Mouse (Mus musculus) megakaryocyte-erythroid progenitor cell, adult 5-6 weeks (primary cell): Measurements from ENCODE around the gene Angptl7. TPM values are rescaled to one million over a fixed set of nuclear protein-coding genes. Genes with fewer than 3 reads are reported as not detected.

Experiments used
- ATAC-seq: replicated peaks from 2 replicates; pipeline ENCODE4 v1.8.0; 2016; ENCODE audit warnings: mild to moderate bottlenecking, inconsistent platforms; ENCODE audit not compliant: severe bottlenecking, poor library complexity, low FRiP score, low TSS enrichment
- total RNA-seq, 2 experiments: library from RNA; stranded (forward) in 1 of 2; stranded (reverse) in 1 of 2; fragments of 200-1000, 215-1000 nt in 1 of 2; fragments of >200 nt in 1 of 2; fragmentation: Nextera tagmentation in 1 of 2; gene quantifications; 2 replicates each; pipeline ENCODE4 v1.2.3; 2014 to 2017

The Angptl7 gene
- total RNA-seq, 2 experiments from 2014 or later, result not detected

DNA sequence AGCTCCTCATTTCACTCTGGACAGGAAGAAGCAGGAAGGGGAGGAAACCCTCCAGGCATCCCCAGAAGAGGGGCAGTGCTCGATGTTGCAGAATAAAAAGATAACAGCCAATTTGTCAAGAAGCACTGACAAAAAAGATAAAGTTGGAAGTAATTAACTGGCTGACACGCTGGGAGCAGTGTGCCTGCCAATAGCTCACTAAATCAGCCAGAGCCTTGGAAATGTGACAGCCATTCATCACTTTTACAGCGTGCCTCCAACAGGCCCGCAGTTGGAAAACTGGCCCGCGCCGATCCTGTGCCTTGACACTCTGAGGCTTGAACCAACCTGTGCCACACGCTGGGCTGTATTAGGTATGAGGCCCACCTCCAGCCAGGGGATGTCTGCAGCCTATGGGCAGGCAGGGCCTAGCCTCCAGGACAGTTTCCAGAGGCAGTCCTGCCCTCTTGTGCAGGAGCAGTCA is 4.3 kb upstream of the Angptl7 start:
- ATAC-seq, result peak; percentile 40

DNA sequence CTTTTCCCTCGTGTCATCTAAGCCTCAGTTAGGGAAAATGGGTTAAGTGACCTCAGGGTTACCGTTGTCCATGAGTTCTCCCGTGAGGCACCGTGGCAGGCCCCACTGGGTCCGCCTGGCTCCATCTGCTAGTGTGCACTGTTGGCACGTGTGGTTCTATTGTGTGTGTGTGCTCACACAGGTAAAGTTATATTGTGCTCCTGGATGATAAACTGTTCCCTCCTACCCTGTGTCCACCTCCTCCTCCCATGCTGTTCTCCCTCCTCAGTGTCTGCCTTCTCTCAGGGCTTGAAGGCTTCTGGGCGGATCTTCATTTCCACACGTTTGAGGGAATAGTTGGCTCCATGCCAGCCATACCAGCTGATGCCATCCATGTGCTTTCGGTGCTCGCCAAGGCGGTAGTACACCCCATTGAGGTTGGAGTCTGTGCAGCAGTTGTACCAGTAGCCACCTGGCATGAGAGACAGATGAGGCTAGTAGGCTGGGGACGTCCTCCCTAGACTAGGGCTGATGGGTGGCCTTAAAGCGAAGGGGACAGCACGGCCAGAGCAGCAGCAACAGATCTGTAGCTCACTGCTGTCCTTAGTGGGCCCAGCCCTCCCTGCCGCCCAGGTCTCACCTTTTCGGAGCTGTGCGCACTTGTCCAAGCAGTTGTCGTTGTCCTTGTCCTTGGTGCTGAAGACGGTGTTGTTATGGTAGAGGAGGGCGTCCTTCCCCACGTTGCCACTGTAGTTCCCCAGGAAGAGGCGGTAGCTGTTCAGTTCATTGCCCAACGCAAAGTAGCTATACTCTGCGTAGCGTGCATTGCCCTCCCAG is 4.2 kb downstream of the Angptl7 start:
- no peak for ATAC-seq

DNA sequence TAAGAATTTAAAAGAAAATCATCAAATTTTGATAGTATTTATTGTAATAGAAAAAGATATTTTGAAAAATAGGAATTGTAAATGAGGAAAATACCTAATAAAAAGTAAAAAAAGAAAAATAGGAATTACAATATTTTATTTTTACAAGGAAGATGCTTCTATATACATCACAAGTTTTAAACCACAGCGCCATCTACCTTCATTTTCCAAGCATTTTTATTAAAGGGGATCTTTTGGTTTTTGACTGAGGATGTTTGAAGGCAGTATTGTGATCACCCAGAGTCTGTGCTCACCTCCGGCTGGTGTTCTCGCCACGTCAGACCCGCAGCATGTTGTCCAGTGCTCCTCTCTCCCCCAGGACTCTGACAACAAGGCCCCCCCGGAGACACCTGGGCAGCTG is 5.1 kb downstream of the Angptl7 start:
- ATAC-seq, result no peak

DNA sequence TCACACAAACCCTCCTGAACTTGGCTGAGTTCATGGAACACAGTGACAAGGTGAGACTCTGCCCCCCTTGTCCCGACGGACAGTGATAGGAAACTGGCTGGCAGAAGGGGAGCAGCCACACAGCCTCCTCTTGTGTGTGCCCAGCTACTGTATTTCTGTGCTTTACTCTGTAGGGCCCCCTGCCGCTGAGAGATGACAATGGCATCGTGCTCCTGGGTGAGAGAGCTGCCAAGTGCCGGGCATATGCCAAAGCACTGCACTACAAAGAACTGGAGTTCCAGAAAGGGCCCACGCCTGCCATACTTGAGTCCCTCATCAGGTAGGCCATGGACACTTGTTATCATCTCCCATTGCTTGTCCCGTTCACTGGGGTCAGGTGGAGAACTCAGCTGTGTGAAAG is 8.8 kb downstream of the Angptl7 start:
- no peak for ATAC-seq

DNA sequence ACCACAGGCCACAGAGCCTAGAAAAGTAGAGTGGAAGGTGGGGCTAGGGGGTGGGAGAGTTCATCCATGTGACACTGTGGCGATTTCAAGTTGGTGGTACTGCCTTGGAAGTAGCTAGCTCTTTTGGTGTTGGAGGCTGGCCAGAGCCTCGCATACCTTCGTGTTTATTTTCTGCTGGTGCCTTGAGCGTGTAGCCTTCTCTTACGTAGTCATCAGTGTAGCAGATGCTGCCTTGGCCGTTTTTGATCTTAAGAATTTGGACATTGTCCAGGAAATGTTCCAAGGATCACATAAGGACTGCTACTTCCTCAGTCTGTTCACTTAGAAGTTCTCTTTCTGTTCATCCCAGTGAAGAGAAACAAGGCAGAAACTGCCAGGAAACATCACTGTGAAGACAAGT is 9.8 kb downstream of the Angptl7 start:
- no peak for ATAC-seq

DNA sequence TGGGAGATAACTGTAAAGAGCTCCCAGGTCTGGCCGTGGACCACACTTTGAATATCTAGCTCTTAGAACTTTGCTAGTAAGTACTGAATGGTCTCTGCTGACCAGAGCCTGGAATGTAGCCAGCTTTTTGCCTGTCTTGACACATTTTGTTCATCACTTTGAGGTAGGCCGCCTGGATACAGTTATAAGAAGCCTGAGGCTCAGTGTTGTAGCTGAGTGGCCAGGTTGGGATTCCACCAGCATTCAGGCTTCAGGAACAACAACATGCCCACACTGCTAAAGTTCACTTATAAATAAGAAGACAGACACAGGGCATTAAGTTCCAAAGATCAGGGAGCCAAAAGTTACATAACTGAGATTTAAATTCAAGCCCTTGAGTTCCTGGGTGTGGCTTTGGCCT is 12.4 kb downstream of the Angptl7 start:
- ATAC-seq, result no peak

DNA sequence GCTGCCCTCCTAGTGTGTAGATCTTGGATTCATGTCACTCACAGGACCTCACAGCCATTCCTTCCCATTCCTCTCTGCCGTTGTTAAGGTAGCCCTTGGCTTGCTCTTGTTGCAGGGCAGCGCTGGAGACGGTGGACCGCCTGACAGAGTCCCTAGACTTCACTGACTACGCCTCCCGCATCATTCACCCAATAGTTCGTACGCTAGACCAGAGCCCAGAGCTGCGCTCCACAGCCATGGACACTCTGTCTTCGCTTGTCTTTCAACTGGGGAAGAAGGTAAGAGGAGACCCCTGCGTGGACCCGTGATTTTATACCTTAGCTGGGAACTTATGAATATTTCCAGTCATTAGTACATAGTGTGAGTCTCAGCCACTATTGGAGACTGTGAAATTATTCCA is 15.7 kb downstream of the Angptl7 start:
- no peak for ATAC-seq

DNA sequence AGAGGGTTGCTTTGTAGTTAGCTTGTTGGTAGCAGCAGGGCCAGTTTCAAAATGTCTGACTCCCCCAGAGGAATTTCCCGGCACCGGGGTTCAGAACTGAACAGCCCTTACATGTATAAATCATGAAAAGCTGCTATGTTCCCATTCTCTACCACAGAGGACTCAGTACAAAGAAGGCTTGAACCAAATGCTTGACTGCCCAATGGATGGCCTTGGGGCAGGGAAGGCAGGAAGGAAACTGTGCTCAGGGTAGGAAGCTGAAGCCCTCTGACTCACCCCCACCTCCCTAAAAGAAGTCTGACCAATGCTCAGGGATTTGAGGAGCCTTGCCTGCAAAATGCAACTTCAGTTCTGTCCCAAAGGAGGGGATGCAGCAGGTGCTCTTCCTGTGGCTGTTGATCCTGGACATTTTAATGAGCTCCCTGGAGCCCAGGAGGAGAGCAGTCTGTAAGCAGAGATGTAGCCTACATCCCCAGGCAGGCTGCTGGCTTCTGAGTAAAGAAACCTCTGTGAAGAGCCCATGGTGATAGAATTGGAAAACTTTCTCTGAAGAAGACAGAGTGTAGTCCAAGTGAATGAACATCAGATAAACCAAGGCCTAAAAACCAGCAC is 18.6 kb downstream of the Angptl7 start:
- no peak for ATAC-seq

DNA sequence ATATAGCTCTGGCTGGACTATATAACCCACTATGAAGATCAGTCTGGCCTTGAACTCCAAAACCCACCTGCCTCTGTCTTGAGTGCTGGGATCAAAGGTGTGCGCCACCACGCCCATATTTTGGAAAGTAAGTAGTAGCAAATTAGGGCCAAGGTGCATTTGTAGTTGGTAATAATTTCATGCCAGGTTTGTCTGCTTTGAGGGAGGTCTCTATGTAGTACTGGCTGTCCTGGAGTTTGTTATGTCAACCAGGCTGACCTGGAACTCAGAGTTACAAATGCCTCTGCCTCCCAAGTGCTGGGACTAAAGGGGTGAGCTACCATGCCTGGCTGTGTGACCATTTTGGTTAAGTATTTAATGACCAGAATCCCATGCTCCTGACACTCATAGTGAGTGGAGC is 20.0 kb downstream of the Angptl7 start:
- ATAC-seq, result no peak

DNA sequence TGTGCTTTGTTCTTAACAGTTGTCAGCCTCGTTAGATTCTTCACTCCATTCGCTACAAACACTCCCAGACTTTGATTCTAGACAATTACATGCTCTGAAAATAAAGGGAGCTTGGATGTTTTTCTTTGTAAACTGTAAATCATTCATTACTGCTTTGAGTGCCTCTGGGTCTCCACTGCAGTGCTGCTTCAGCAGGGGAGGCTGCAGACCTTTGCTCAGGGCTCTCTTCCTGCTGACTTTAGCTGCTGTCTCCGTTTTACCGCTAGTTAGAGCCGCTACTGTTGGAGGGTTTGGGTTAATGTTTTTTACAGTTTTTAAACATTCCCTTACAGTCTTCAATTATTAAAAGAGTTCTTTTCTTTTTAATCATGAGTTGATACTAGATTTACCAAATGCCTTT is 26.8 kb downstream of the Angptl7 start:
- no peak for ATAC-seq

DNA sequence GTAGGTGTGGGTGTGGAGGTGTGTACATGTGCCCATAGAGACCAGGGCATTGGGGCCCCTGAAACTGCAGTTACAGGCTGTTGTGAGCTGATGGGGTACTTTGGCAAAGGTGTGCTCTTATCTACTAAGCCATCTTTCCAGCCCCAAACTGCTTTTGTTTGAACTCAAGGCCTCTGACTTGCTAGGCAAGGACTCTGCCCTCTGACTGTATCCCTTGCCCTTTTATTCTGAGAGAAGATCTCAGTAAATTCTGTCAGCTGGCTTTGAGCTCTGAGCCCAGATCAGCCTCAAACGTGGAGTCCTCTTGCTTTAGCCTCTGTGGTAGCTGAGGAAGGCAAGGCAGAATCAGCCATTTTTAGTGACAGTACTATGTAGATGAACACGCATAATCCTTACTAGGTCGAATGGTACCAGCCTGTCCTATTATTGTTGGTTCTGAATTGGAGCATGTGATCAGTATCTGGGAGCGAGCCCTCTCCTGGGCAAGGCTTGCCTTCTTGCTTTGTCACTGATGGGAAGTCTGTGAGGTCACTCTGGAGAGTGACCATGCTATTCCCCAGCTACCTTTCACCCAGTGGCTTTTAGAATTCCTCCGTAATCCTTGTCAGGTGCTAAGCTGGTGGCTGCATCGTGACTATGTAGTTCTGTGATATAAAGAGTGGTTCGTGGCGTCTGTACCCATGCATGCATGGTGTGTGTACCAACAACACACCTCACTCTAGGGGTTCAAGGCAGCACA is 27.7 kb downstream of the Angptl7 start:
- ATAC-seq, result no peak

DNA sequence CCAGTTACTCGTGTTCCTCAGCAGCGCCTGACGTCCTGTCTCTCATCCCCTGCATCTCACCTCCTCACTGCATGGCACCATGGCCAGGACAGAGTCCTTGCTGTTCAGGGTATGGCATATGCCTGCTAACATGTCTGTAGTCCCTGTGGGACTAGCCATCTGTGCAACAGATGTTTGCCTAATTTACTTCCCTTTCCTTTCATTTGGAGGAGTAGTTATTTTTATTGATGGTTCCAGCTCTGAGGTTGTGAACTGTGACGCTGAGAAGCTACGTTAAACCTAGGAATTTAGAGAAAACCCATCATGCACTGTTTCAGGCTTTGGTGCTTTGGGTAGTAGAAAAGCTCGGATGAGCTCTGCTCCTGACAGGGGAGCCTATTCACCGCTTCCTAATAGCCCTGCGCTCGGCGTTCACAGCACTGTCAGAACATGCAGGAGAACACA is 28.9 kb downstream of the Angptl7 start:
- no peak for ATAC-seq

DNA sequence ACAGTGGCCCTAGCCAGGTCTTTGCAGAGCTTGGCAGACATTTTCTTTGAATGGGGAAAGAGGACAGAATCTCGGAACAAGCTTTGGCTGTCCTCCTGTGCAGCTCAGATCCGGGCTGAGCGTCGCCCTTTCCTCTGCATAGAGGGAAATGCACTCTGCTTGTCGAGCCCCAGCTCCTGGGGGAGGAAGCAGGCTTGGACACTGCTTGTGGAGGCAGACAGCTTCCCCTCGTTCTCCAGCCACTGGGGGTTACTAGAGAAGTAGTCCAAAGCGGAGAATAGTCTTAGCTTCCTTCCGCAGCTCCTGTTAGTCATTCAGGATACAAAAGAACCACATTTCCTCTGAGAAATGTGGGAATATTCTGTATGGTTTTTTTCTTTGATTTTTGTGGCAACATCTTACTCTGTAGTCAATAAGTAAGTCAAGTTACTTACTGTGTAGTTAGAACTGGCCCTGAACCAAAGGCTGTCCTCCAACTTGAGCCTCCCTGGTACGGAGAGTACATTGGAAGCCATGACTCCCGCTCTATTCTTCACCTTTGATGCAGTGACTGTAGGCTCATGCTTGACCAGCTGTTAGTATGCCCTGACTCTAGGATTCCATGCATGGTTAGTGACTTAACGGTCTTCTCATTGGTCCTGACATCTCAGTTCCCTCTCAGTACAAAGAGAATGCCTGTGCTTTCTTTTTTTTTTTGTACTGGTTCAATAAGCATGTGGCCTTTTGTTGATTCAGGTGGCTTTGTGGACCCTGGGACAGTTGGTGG is 30.6 kb downstream of the Angptl7 start:
- ATAC-seq, result no peak

DNA sequence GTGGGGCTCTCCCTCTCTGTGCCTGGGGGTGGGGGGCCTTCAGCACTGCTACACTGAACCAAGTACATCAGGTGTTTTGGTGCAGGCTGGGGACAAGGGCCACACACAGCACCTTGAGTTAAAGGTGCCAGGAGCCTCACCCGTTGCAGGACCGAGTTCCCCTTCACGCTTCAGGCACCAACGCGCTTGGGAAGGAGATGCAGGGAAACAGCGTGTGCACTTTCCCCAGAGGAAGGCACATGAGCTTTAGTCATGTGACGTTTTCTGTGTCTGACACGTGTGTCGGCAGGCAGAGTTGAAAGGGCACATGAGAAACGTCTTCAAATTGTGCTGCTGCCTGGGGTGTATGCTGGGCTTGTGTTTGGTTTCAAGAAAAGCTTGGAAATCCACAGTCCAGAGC is 31.9 kb downstream of the Angptl7 start:
- ATAC-seq, result no peak

DNA sequence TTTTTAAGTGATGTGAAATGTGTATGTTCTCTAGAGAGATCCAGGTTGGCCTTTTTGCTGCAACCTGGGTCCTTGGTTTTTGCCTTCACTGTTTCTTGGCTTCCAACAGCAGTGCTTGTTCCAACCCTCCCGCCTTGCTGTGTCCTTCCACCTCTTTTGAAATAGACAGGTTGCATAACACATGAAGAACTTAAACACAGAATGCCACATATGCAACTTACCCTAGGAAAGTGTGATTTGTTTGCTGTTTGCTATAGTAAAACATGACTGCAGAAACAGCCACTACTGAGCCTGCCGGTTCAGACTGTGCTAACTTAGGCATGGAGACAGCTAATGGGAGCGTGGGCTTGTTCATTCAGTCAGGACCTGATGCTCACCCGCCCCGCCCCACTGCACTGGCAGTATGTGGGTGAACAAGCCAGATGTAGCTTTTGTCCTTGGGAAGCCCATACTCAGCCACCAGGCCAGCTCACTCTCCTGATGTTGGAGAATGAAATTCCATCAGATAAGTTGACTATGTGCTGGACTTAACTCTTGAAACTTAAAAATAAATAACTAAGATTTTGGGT is 33.7 kb downstream of the Angptl7 start:
- ATAC-seq, result no peak

DNA sequence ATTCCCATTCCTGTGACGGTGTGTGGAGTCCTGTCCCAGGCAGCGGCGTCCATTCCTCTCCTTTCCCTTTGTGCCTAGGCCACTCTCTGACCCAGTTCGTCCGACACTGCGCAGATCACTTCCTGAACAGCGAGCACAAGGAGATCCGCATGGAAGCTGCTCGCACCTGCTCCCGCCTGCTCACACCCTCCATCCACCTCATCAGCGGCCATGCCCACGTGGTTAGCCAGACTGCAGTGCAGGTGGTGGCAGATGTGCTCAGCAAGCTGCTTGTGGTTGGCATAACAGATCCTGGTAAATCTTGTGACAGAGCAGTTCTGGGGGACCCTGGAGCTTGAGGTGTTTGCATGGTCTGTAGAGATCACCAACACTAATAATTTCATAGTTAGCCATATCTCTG is 35.4 kb downstream of the Angptl7 start:
- no peak for ATAC-seq

DNA sequence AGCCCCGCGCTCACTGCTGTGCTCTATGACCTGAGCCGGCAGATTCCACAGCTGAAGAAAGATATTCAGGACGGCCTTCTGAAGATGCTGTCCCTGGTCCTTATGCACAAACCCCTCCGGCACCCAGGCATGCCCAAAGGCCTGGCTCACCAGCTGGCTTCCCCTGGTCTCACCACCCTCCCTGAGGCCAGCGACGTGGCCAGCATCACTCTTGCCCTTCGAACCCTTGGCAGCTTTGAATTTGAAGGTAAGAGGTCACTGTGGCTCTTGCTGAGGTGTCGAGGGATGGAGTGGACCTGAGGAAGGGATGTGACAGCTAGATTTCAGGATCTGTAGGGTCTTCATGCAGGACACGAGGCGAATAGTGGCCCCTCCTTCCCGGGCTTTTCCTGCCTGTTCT is 36.0 kb downstream of the Angptl7 start:
- no peak for ATAC-seq

DNA sequence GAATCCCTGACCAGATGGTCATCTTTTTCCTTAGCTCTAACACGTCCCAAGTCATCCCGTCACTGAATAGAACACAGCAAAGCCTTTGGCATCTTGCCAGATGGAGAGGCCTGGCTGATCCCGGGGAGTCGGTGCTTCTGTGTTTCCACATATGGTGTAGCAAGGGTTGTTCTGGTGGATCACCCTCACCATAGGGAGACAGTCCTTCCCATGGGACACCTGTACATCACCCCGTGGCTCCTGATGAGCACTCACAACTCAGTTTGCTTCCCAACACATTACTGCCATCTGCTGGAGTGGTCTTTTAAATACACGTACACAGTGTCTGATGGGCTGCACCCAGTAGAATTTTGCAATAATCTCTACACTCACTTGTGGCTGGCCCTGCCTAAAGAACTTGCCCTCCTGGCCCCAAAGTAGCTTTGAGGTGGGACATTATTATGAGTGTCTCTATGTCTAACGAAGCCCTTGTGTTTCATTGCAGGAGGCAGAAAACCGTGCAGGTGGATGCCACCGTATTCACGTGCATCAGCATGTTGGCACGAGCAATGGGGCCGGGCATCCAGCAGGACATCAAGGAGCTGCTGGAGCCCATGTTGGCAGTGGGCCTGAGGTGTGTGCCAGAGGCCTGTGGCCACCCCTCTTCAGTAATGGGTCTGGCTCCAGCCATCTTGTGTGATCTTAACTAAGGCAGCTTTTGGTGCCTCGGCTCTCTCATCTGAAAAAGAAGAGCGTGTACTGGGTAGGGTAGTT is 36.9 kb downstream of the Angptl7 start:
- peak; percentile 69 for ATAC-seq

DNA sequence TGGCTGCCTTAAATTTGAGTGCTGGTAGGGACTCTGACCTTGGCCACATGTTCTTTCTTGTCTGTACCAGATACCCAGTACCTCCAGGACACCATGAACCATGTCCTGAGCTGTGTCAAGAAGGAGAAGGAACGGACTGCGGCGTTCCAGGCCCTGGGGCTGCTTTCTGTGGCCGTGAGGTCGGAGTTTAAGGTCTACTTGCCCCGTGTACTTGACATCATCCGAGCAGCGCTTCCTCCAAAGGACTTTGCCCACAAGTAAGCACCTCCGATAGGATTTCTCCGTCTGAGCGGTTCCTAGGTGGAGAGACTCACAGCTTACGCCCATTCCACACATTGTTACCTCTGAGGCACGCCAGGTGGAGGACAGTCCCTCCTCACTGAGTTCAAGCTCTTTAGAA is 37.5 kb downstream of the Angptl7 start:
- ATAC-seq, result no peak
